Mouse (Mus musculus): ENCODE data around the gene Lhx4.

The Lhx4 gene

GRCm38 (mm10) chr1:155700886-155701285 is 50.6 kb downstream of the Lhx4 start:
- no peak for DNase-seq

GRCm38 (mm10) chr1:155698373-155699159 is 52.9 kb downstream of the Lhx4 start:
- DNase-seq, result no peak

GRCm38 (mm10) chr1:155693443-155693842 is 58.0 kb downstream of the Lhx4 start:
- no peak for DNase-seq

- DNase-seq, result no peak
Observed at GRCm38 (mm10) chr1:155693026-155693425, 58.5 kb downstream of the Lhx4 start.

- DNase-seq, result no peak
Observed at GRCm38 (mm10) chr1:155692230-155692629, 59.3 kb downstream of the Lhx4 start.

- no peak for DNase-seq
Observed at GRCm38 (mm10) chr1:155689558-155689957, 61.9 kb downstream of the Lhx4 start.

- no peak for DNase-seq
Observed at GRCm38 (mm10) chr1:155689141-155689540, 62.3 kb downstream of the Lhx4 start.

GRCm38 (mm10) chr1:155686816-155687215 is 64.7 kb downstream of the Lhx4 start:
- DNase-seq, result no peak

- no peak for DNase-seq
Observed at GRCm38 (mm10) chr1:155681116-155681799, 70.2 kb downstream of the Lhx4 start.

GRCm38 (mm10) chr1:155675570-155675969 is 75.9 kb downstream of the Lhx4 start:
- no peak for DNase-seq

- no peak for DNase-seq
Observed at GRCm38 (mm10) chr1:155663994-155664393, 87.5 kb downstream of the Lhx4 start.

GRCm38 (mm10) chr1:155656321-155656720 is 95.2 kb downstream of the Lhx4 start:
- DNase-seq, result no peak

- DNase-seq, result no peak
Observed at GRCm38 (mm10) chr1:155654961-155655360, 96.5 kb downstream of the Lhx4 start.

GRCm38 (mm10) chr1:155650121-155650846 is 101.2 kb downstream of the Lhx4 start:
- DNase-seq, result no peak

All from kidney, adult 11 months (tissue).